Mouse (Mus musculus): ENCODE results near the gene Sft2d1.

DNA sequence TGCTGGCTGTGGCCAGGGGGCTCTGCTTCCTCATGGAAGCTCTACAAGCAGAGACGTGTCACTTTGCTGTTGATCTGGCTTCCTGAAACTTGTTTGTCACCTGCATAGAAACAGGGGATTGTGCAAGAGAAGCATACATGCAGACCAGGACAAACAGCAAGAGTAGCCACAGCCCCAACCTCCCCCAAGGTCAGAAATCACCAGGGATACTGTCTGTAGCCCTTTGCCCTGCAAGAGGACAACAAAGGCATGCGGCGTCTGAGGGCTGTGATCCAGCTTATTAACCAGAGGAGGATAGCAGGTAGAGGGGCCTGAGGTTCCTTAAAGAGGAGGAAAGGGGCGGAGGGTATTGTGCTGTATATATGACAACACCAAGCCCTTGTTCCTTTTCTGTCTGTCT lies 34.8 kb upstream of the Sft2d1 start:
- no peak for TF ChIP-seq CTCF (IDR thresholded peaks at IDR 0.05; ENCODE audit: borderline replicate concordance, insufficient read depth, low read length)
- no peak for TF ChIP-seq POLR2A (IDR thresholded peaks at IDR 0.05; ENCODE audit: low read depth, low read length)
